Mouse (Mus musculus) liver, embryonic 13.5 days (tissue): ENCODE measurements around the gene Zswim4. TPM values are rescaled to one million over a fixed set of nuclear protein-coding genes. Genes with fewer than 3 reads are reported as not detected.
A peak's percentile ranks its signal among the peaks of the same experiment; 100 is the strongest.

Experiments used
- ATAC-seq: fragments of 200-750 bp; cut with Nextera tagmentation; 2 replicates; pipeline ENCODE4 v1.8.0; 2017; ENCODE audit warnings: low read depth, mild to moderate bottlenecking, moderate number of reproducible peaks, moderate library complexity
- DNase-seq: peaks from one replicate; pipeline ENCODE4 v3.0.0; 2022
- H3K27ac ChIP-seq: fragments of 300-500 bp; sonication (generic); 2 replicates; pipeline ENCODE4 v1.5.1; 2015; ENCODE audit warnings: moderate library complexity, mild to moderate bottlenecking, inconsistent platforms
- H3K27me3 ChIP-seq: fragments of 300-500 bp; sonication (generic); 2 replicates; pipeline ENCODE4 v1.6.1; 2015; ENCODE audit warnings: mild to moderate bottlenecking, inconsistent platforms
- H3K36me3 ChIP-seq: fragments of 300-500 bp; sonication (generic); 2 replicates; pipeline ENCODE4 v1.6.1; 2015; ENCODE audit warnings: mild to moderate bottlenecking, inconsistent platforms
- H3K4me1 ChIP-seq: fragments of 300-500 bp; sonication (generic); replicated peaks from 2 replicates; pipeline ENCODE4 v1.6.1; 2015; ENCODE audit warnings: inconsistent platforms
- H3K4me2 ChIP-seq: fragments of 300-500 bp; sonication (generic); 2 replicates; pipeline ENCODE4 v1.6.1; 2015; ENCODE audit warnings: inconsistent platforms, mild to moderate bottlenecking, moderate library complexity
- H3K4me3 ChIP-seq: fragments of 300-500 bp; sonication (generic); replicated peaks from 2 replicates; pipeline ENCODE4 v1.5.1; 2015; ENCODE audit warnings: mild to moderate bottlenecking, inconsistent platforms
- H3K9ac ChIP-seq: fragments of 300-500 bp; sonication (generic); 2 replicates; pipeline ENCODE4 v1.6.1; 2015; ENCODE audit warnings: mild to moderate bottlenecking, inconsistent platforms
- H3K9me3 ChIP-seq: fragments of 300-500 bp; sonication (generic); replicated peaks from 2 replicates; pipeline ENCODE4 v1.6.1; 2016; ENCODE audit warnings: inconsistent platforms
- WGBS: fragments of 180-500 bp; shearing (Covaris S2); methylation state at CpG from one replicate; pipeline ENCODE4 v1.1.7; 2015; ENCODE audit not compliant: insufficient replicate concordance; 5-methylcytosine and 5-hydroxymethylcytosine counted together
- polyA plus RNA-seq: library from polyadenylated mRNA; unstranded; fragments of >200 nt; fragmentation: Nextera tagmentation; extraction: Ambion mirVana; gene quantifications from 2 replicates; pipeline ENCODE4 v1.2.1, GENCODE M21; 2015

Zswim4 gene
- polyA plus RNA-seq, 1 experiment from 2014 or later, result 2.1 TPM

DNA sequence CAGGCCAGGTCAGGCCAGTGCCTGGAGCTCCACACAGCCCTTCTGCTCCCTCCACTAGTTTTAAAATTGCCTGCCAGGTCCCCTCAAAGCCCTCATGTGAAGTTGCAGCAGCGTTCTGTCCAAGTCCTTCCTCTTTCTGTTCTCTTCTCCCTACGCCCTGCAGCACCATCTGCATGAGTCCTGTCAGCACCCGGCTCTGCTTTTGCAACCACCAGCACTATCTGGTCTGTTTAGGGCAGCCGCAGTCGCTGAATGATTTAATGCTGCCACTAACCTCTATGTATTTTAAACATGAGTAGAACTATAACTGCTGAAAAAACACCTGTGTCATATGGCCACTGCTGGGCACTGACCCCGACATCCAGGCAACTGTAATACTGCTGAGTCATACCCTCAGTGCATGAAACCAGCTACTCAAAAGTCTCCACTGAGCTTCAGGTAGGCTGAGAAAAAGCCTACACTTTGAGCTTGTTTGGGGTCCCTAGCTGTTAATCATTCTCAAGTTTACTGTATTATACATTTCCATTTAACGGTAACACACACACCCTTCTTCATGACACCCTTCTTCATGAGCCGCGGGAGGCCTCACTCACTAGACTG, 14.2 kb downstream of the Zswim4 start:
- Histone ChIP-seq H3K9me3 (no peaks in the 10 kb centered on the region), H3K4me3 (no peak overlapping the region), H3K27me3 (no peaks in the 10 kb centered on the region), H3K4me2 (0 out of 2 replicates have a peak overlapping the region, but pooled peaks have one; percentile 0), H3K4me1 (peaks cover 24% of the 10 kb centered on the region), H3K27ac (peak overlapping the region; percentile 64; the same call in 1 of the 2 replicates), H3K36me3 (peaks cover 22% of the 10 kb centered on the region), H3K9ac (no peak overlapping the region)
- peak; percentile 22; the same call in 1 of the 2 replicates for ATAC-seq
- 54% methylated on average over 9 of the region's 9 CpGs for WGBS
- no peak for DNase-seq

DNA sequence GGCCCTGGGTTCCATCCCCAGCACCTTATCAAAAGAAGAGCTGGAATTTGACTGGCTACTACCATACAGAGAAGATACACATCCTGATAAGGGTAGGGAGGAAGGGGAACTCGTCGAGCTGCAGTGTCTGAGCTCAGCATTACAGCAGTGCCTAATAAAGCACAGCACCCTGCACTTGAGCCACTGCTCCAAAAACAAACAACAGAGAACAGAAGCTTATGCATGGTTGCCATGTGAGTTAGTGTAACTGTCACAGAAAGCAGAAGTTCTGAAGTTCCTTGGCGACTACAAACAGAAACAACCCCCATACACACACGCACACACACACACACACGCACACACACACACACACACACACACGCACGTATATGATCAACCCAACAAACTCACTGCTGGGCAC, 16.8 kb downstream of the Zswim4 start:
- no peak for ATAC-seq
- WGBS, result 53% methylated on average over 7 of the region's 7 CpGs
- H3K9me3 ChIP-seq, result no peaks in the 10 kb centered on the region

DNA sequence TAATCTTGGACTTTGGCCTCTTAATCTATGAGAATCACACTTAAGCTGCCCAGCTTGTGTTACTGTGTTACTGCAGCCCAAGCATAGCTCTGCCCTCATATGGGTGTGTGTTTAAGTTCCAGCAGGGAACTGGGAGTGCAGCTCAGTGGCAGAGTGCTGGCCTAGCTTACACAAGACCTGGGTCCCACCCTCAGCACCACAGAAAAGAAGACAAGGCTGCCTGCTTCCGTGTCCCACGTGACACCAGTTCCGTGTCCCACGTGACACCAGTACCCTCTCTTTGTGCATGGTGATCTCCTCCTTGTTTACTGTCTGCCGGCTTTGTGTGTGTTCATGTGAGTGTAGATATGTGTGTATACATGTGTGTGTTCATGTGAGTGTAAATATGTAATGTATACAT, 18.7 kb downstream of the Zswim4 start:
- no peak overlapping the region for H3K9ac ChIP-seq
- WGBS, result 78% methylated on average over 5 of the region's 5 CpGs
- no peak overlapping the region for H3K4me3 ChIP-seq
- H3K27ac ChIP-seq, result no peak overlapping the region
- DNase-seq (no peak), ATAC-seq (no peak)
- no peaks in the 10 kb centered on the region for H3K9me3 ChIP-seq
- H3K27me3 ChIP-seq, result no peaks in the 10 kb centered on the region
- peaks cover 28% of the 10 kb centered on the region for H3K36me3 ChIP-seq
- H3K4me2 ChIP-seq, result no peak overlapping the region
- H3K4me1 ChIP-seq, result peaks cover 14% of the 10 kb centered on the region

More for the DNA sequence above, 16.8 kb downstream of the Zswim4 start:
- Histone ChIP-seq H3K4me3 (no peak overlapping the region), H3K27me3 (no peaks in the 10 kb centered on the region), H3K9ac (no peak overlapping the region), H3K27ac (no peak overlapping the region), H3K4me1 (peaks cover 16% of the 10 kb centered on the region), H3K36me3 (peaks cover 26% of the 10 kb centered on the region), H3K4me2 (no peak overlapping the region)
- no peak for DNase-seq

DNA sequence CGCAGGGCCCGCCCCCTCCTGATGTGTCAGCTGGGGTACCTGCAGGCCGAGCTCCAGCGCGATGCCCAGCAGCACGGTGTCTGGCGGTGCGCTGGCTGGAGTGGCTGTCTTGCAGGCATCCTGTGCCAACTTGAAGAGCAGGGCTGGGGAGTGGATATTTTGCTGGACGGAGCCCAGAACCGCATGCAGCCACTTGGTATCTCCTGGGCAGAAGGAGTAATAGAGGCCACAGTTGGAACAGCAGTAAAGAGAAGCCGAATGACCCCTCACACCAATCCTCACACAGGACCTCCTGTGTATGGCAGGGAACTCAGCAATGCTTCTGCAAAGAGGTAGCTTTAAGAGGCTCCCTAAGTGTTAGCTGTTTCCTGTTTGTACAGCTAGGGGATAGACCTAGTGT, 19.6 kb downstream of the Zswim4 start:
- WGBS, result 81% methylated on average over 11 of the region's 11 CpGs
- Histone ChIP-seq H3K4me3 (no peak overlapping the region), H3K4me1 (peaks cover 5% of the 10 kb centered on the region), H3K27ac (no peak overlapping the region), H3K27me3 (no peaks in the 10 kb centered on the region), H3K36me3 (peaks cover 27% of the 10 kb centered on the region), H3K9me3 (no peaks in the 10 kb centered on the region), H3K4me2 (no peak overlapping the region), H3K9ac (no peak overlapping the region)
- ATAC-seq (no peak), DNase-seq (no peak)

DNA sequence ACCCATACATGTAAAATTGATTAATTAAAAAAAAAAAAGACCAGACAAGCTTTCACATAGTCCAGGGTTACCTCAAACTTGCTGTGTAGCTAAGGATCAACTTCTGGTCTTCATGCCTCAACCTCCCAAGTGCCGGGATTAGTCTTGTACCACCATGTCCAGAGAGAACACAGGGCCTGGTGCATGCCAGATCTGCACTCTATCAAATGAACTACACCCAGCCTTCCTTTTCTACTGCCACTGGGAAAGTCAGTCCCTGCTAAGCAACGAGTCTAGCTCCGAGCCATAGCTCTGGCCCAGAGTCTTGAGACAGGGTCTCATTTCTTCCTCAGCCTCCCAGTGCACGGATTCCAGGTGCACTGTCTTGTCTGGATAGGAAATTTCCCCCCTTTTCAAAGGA, 23.6 kb downstream of the Zswim4 start:
- Histone ChIP-seq H3K36me3 (peaks cover 34% of the 10 kb centered on the region), H3K9ac (no peak overlapping the region), H3K27ac (no peak overlapping the region), H3K4me1 (peaks cover 15% of the 10 kb centered on the region), H3K4me3 (no peak overlapping the region), H3K27me3 (no peaks in the 10 kb centered on the region), H3K9me3 (no peaks in the 10 kb centered on the region), H3K4me2 (no peak overlapping the region)
- DNase-seq (no peak), ATAC-seq (no peak)
- 74% methylated on average over 4 of the region's 4 CpGs for whole genome bisulfite sequencing

DNA sequence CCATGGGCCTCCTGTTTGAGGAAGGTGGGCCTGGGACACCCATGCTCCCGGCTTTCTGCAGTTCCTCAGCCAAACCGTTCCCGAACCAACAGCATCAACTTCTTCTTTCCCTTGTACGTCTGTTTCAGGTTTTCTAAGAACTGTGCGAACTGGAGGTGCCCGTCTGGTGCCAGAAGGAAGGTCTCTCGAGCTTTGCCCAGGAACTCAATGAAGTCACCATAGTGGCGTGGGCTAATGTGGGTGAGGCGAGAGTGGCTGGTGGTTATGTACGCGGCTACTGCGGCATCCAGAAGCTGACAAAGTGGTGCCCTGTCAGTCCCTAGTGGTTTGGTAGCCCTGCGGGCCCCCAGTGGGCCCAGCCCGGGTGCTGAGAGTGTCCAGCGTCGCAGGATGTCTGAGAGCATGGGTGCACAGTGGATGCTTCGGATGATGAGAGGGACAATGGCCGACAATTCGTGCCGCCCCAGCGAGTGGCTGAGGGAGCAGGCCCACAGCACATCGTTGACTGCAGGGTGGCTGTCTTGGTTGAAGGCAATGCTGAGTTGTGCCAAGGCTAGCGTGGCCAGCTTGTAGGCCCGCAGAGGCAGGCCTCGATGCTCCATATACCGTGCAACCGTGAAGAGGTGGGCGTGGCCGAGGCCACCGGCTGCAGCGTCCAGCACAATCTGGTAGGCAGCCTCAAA, 24.8 kb downstream of the Zswim4 start:
- Histone ChIP-seq H3K4me1 (peaks cover 26% of the 10 kb centered on the region), H3K4me2 (no peak overlapping the region), H3K9ac (no peak overlapping the region), H3K36me3 (peaks cover 28% of the 10 kb centered on the region), H3K27me3 (no peaks in the 10 kb centered on the region), H3K4me3 (no peak overlapping the region), H3K27ac (no peak overlapping the region), H3K9me3 (no peaks in the 10 kb centered on the region)
- DNase-seq (no peak), ATAC-seq (no peak)
- WGBS, result 83% methylated on average over 31 of the region's 31 CpGs

DNA sequence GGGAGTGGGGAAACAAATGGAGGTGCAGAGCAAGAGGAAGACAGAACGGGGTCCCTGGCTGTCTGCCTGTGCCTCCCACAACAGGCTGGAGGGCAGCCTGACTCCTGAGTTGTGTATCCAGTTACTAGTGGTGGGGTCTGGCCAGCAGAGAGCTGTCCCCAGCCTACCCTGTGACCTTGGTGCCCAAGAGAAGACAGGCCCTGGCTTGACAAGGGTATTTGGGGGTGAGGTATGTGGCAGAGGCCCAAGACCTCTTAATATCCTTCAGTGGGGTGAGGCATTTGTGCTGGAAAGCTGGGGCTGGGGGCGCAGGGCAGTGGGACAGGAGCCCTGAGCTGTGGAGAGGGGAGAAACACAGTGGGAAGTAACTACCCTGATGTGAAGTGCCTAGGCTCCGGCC, 25.7 kb downstream of the Zswim4 start:
- no peaks in the 10 kb centered on the region for H3K27me3 ChIP-seq
- ATAC-seq (no peak), DNase-seq (no peak)
- peaks cover 26% of the 10 kb centered on the region for H3K4me1 ChIP-seq
- H3K9ac ChIP-seq, result no peak overlapping the region
- H3K36me3 ChIP-seq, result peaks cover 31% of the 10 kb centered on the region
- H3K27ac ChIP-seq, result no peak overlapping the region
- H3K4me2 ChIP-seq, result no peak overlapping the region
- no peaks in the 10 kb centered on the region for H3K9me3 ChIP-seq
- WGBS, result 94% methylated on average over 3 of the region's 3 CpGs
- no peak overlapping the region for H3K4me3 ChIP-seq

DNA sequence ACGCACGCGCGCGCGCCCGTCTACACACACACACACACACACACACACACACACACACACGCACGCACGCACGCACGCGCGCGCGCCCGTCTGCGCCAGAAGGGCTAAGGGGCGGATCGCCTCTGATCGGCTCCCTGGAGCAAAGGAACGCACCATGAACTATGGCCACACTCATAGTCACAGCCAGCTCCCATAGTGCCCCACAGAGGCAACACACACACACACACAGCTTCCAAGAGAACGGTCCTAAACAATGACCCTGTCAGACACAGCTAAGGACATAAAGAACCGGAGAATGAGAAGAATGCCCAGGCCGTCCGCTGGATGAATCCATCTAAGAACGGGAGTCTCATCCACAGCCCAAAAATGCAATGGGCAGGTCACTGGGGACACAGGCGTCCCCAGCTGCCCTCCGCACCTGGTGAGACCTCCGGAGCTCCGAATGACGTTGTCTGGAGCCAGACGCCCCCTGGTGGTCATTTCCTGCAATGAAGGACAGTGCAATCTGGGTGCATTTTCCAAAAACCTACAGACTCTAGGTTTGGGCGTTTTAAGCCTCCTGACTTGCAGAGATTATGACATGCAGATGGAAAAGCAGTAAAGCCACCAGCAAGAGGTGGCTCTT, 26.6 kb downstream of the Zswim4 start:
- H3K4me1 ChIP-seq, result peaks cover 26% of the 10 kb centered on the region
- no peak overlapping the region for H3K9ac ChIP-seq
- peaks cover 36% of the 10 kb centered on the region for H3K36me3 ChIP-seq
- H3K4me3 ChIP-seq, result no peak overlapping the region
- H3K27me3 ChIP-seq, result no peaks in the 10 kb centered on the region
- no peak overlapping the region for H3K4me2 ChIP-seq
- DNase-seq (no peak), ATAC-seq (peak; percentile 32; the same call in 1 of the 2 replicates)
- H3K9me3 ChIP-seq, result no peaks in the 10 kb centered on the region
- H3K27ac ChIP-seq, result no peak overlapping the region
- WGBS, result 62% methylated on average over 34 of the region's 34 CpGs

DNA sequence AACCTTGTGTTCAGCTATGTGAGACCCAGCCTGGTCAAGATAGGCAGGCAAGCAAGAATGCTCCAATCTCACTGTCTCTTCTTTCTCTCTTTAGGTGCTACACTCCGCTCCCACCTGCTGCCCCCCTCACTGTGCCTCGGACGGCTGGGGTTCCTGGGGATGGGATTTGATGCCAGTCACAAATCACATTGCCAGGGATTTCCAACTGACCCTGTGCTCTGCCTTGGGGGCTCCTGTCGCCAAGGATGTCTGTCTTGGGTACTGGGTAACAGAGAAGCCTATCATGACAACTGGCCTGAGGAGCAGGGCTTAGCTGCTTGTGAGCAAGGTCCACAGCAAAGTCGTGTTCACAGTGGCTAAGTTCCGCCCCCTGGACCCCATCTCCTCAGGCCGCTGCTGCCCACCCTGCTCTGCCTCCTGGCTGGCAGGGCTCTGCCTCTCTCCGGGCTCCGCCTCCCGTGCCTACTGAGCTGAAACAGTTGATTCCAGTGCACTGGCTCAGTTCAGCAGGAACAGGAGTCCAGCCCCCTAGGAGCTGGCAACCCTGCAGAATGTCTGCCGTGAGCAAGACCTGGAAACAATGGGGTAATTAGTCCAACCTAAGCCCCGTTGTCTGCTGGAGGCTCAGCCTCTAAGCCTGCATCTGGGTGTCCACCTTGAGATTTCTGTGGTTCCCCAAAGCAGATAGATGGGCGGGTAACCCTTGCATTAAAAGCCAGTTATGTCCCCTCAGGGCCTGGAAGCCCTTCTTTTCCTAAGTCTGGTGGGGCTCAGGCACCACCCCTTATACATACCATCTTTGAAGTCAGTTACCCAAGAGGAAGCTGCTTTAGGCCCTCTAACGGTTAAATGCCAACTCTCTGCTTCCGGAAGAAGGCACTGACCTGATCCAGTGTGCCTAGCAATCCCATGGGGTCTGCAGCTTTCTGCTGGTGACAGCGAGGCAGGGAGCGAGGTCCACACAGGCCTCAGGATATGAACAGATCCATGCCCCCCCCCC, 28.2 kb downstream of the Zswim4 start:
- peak overlapping the region; percentile 67 for H3K27ac ChIP-seq
- H3K4me1 ChIP-seq, result peaks cover 33% of the 10 kb centered on the region
- H3K27me3 ChIP-seq, result peaks cover 5% of the 10 kb centered on the region; the same call in 1 of the 2 replicates
- H3K36me3 ChIP-seq, result peaks cover 33% of the 10 kb centered on the region
- ATAC-seq (no peak), DNase-seq (no peak)
- 0 out of 2 replicates have a peak overlapping the region, but pooled peaks have one; percentile 3 for H3K9ac ChIP-seq
- no peak overlapping the region for H3K4me3 ChIP-seq
- H3K9me3 ChIP-seq, result no peaks in the 10 kb centered on the region
- WGBS, result 55% methylated on average over 17 of the region's 17 CpGs
- no peak overlapping the region for H3K4me2 ChIP-seq

DNA sequence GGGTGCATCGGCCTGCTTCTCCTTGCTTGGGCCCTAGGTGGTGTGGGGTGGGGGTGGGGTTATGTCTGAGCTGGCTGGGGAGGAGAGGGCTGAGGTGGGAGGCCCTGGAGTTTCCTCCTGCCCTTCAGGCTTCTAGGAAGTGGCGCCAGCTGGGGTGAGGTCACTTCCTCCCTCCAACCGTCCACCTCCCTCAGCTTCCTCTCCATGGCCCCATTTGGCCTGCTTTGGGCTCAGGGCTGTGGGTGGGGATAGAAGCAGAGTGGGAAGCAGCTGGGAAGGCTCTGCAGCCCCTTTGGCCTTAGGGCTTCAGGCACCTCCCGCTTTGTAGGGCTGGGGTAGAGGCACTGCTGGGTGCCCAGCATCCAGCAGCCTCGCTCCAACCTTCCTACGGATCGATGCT, 29.0 kb downstream of the Zswim4 start:
- Histone ChIP-seq H3K36me3 (peaks cover 33% of the 10 kb centered on the region), H3K27me3 (peaks cover 8% of the 10 kb centered on the region), H3K27ac (peak overlapping the region; percentile 67), H3K4me2 (no peak overlapping the region; the same call in 1 of the 2 replicates), H3K9me3 (no peaks in the 10 kb centered on the region), H3K4me1 (peaks cover 42% of the 10 kb centered on the region), H3K9ac (no peak overlapping the region), H3K4me3 (no peak overlapping the region)
- whole genome bisulfite sequencing, result 34% methylated on average over 7 of the region's 7 CpGs
- ATAC-seq, result 0 out of 2 replicates have a peak, but pooled peaks have one; percentile 24
- DNase-seq, result no peak

DNA sequence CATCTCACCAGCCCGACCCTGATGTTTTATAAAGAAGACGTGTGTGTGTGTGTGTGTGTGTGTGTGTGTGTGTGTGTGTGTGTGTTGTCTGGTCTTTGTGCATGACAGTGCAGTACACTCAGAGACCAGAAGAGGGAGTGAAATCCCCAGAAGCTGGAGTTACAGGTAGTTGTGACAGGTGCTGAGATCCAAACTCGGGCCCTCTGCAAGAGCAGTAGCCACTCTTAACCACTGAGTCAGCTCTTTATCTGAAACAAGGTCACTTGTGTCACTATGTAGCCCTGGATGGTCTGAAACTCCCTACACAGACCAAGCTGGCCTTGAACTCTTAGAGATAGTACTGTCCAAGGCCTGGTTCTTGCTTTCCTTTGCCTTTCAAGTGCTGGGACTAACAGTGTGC, 30.2 kb downstream of the Zswim4 start:
- 72% methylated on average over 3 of the region's 3 CpGs for WGBS
- Histone ChIP-seq H3K4me1 (peaks cover 53% of the 10 kb centered on the region), H3K9ac (no peak overlapping the region), H3K4me3 (no peak overlapping the region), H3K27me3 (peaks cover 19% of the 10 kb centered on the region), H3K27ac (no peak overlapping the region), H3K9me3 (no peaks in the 10 kb centered on the region), H3K4me2 (no peak overlapping the region), H3K36me3 (peaks cover 22% of the 10 kb centered on the region)
- DNase-seq, result no peak
- ATAC-seq, result no peak
